Mouse (Mus musculus): ENCODE results near the gene Tnfrsf21.

The Tnfrsf21 gene

DNA sequence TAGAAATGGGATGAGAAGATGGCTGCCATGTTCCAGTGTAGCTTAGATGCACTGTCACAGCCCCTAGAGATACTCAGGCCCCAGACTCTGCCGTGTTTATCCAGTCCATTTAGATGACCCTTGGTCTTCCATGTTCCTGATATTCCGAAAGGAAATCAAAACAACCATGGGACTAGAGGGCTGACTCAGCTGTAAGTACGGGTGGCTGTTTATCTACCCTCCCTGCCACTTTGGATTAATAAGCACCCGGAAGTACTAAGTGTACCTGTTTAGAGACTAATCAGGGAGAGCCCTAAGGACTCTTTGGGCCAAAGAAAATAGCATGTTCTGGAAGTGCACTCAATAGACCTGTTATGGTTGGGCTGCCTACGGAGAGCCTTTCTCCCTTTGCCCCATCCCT is 64.9 kb downstream of the Tnfrsf21 start:
- DNase-seq: no peak

DNA sequence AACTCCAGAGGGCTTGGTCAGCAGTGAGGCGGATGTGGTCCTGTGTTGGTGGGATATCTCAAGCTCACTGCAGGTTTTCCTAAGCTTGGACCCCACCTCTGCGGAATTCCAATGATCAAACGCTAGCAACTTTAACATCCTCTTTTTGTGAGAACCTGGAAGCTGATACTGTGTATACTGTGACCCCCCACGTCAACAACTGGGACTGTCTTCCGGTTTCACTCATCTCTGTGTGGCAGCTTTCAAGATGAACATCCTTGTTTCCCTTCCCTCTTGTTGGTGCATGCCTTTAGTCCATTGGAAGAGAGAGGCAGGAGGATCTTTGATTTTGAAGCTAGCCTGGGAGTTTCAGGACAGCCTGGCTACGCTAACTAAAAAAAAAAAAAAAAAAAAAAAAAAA is 73.1 kb downstream of the Tnfrsf21 start:
- DNase-seq: no peak

DNA sequence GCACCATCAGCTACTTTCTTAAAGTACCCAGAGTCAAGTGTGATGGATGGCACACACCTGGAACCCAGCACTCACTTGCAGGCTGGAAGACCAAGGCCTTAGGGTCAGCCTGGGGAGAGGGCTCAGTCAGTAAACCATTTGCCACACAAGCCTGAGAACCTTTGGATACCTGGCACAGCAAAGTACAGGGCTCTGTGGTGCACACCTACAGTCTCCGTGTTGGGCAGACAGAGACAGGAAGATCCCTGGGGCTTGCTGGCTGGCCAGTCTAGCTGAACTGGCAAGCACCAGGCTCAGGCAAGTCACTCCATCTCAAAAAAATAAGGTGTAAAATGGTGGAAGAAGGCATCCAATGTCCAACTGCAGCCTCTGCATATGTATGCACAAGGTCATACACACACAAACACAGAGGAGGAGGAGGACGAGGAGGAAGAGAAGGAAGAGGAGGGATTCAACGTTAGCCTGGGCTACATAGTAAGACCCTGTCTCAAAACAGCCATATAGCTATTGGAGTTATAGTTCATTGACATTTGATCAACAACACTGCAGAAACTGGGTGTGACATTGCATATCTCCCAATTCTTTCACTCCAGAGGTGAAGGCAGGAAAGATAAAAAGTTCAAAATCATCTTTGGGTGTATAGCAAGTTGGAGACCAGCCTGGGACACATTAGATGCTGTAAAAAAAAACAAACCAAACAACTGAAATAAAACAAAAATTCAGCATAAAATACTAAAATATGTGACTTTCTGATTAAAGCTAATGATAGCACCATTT is 74.8 kb downstream of the Tnfrsf21 start:
- DNase-seq: no peak

DNA sequence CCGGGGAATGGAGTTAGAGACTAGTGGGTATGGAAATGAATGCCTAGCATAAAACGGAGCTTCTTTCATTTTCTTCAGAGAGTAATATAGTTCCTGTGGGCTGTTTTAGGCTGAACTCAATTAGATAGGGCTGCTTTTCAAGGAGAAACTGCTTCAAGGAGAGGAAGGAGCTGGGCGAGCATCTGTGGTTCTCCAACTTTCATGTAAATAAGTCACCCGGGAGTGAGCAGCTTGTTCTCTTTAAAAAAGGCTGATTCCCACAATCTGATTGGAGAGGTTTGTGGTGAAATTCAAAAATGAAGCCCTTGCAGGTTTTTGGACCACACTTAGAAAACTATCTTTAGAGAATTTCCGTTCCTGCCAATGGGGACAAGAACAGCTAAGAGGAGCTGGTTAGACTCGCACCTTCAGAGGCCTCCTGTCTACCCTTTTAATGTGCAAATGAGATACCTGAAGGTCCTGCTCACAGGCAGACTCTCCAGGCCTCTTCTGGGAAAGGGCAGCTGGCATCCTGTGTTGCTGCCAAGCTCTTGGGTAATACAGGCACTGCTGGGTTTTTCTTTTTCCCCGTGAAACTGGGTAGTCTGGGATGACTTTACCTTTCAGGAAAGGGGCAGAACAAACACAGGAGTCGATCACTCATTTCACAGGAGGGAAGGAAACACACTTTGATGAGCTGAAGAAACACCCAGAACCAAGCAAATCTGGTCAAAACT is 76.1 kb downstream of the Tnfrsf21 start:
- no peak for DNase-seq

DNA sequence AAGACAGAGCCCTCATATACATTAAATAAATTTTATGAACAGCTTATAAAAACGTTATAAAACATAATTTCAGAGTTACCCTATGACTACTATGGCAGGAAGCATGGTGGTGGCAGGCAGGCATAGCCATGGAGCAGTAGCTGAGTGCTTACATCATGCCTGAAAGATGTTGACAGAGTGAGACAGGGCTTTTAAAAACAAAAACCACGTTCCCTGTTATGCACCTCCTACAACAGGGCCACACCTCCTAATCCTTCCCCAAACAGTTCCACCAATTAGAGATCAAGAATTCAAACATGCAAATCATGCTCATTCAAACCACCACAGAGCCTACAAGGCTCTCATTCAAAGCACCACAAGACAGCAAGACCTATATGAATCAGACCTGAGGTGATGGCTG is 77.9 kb downstream of the Tnfrsf21 start:
- no peak for DNase-seq

DNA sequence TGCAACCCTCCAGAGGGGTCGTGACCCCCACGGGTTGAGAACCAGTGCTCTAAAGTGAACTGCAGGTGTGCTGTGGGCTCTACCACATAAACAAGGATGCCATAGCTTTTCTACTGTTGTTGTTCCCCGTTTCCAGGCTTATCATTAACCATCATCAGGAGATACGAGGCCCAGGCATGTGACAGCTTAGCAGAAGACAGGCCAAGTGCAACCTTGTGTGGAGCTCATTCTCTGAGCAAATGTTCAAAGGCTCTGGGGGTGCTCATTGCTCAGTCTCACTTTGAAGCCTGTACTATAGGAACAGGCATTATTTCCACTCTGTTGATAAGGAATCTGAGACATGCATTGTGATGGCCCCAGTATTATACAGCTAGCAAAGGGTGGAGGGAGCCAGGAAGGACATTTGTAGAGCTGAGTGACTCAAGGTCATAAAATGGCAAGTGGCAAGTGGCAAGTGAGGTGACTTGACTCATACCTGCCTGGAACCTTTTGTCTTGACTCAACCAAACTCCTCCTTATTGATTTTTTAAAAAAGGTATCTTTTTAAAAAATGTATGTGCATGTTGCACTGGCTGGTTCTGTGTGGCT is 80.8 kb downstream of the Tnfrsf21 start:
- no peak for DNase-seq

DNA sequence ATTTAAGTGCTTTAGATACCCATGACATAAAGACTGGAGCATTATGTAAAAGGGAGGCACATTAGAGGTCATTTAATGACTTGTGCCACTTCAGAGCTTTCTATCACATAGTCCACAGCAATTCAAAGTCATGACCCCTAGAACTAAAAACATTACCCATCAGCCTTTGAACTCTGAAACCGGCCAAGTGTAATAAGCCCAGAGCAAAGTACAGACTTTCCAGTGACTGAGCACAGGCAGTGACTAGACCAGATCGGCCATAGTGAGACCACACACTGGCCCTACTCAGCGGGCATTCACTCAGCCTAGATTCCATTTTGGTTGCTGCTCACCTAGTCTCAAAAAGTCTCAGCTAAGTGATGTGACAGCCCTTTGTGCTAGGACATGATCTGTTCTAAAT is 89.8 kb downstream of the Tnfrsf21 start:
- no peak for DNase-seq

DNA sequence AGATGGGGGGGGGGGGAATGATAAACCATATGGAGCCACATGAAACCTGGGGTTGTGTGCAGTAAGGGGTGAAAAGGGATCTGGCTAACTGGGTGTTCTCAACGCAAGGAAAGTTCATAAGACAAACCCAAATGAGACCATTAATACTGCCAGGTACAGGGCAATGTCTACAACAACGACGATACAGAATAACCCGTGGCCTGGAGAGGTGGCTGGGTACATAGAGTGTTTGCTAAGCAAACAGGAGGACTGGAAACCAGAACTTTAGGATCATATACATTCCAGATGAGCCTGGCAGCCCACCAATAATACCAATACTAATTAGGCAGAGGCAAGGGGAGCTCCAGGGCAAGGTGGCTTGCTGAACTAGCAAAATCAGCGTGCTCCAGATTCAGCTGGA is 91.0 kb downstream of the Tnfrsf21 start:
- DNase-seq: no peak

DNA sequence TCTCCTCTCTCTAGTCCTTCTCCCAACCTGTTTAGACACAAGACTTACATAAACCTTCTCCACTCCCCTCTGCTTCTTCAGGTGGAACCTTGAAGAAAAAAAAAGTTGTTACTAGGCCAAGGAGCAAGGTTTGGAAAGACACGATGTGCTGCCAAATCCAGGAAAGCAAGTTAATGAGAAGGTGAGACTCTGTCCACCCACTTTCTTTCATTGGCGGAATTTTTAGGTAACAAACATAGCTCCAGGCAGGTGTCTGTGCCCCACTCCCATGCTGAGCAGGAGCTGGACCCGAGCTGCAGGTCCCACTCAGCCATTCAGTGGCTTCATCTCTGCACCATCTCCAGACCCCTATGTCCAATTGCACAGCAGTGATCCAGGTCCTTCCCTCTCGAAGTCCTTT is 93.1 kb downstream of the Tnfrsf21 start:
- no peak for DNase-seq

DNA sequence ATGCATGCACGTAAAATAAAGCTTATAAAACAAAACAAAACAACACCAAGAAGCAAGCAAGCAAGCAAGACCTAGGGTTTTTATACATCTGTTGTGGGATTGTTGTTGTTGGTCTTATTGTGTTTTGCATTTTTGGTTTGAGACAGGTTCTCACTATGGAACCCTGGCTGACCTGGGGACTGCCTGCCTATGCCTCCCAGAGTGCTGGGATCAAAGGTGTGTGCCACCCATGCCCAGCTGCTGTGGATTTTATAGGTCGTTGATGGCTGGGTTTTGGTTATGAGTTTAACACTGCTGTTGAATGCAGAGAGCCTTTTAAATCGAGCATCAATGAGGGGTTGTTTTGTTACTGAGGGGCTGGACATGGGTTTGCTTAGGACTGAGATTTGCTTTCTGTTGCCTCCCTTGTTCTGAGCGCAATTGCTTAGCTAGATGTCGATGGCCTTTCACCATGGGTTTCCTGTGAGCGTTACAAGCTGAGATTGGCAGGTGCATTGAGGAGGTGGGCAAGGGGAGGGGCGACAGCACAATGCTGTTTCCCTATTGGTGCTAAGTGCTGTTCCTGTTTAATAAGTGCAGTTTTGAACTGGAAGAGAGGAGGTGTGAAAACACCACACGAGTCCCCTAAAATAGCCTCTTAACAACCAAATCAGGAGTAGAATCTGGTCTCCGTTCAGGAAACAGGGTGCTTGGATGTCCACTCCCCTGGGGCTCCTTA is 94.0 kb downstream of the Tnfrsf21 start:
- no peak for DNase-seq

DNA sequence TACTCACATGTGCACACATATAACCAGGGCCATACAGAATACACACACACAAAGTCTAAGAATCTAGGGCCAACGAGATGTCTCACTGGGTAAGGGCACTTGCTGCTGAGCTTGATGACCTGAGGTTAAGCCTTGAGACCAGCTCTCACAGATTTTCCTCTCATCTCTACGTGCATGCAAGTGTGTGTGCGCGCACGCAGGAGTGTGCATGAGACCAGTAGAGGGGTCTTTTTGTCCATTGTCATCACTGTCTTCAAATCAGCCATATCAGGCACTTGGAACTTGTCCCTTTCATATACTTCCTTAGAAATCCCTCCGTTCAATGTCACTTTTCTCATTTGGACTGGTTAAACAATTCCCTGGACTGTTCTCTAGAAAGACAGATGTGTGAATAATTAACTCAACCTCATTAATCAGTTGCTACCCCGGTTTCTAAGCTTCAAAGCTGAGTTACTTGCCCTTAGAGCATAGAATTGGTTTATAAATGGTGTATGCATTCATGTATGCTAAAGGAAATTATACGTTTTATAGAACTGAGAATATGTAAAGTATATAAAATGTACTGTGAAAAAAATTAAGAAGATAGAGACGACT is 97.1 kb downstream of the Tnfrsf21 start:
- DNase-seq: no peak

DNA sequence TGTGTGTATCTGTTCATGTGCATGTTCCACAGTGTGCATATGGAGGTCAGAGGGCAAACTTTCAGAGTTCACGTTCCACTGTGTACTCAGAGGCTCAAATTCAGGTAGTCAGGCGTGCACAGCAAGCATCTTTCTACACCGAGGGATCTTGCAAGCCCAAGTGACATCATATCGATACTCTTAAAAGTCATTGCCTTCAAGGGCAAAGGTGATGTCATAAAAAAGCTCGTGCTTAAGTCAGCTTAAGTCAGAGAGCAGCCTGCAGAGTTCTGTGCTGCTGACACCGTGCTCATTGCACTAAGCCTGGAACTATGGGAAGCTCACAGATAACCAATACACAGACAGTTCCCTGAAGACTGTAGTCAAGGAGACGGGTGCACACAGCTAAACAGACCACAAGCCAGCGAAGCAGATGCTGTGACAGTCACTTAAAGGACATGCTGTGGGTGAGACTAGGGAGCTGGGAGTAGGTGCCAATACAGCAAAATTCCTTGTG is 97.8 kb downstream of the Tnfrsf21 start:
- peak; percentile 35 to 43 for DNase-seq

DNA sequence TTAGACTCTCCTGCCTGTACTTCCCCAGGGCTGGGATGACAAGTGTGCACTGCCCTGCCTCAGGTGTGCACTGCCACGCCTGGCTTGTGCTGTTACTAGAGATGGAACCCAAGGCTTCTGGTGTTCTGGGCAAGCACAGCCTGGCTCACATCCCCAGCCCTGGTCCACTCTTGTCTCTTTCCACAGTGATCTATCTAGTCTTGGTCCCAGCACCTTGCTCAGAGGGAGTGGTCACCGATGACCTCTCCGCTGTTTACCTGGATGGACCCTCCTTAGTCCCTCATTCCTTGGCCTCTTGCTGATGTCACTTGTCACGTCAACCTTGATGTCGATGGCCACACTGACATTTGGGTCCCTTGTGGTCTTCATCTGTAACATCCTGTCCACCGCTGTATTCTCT is 98.6 kb downstream of the Tnfrsf21 start:
- no peak for DNase-seq

DNA sequence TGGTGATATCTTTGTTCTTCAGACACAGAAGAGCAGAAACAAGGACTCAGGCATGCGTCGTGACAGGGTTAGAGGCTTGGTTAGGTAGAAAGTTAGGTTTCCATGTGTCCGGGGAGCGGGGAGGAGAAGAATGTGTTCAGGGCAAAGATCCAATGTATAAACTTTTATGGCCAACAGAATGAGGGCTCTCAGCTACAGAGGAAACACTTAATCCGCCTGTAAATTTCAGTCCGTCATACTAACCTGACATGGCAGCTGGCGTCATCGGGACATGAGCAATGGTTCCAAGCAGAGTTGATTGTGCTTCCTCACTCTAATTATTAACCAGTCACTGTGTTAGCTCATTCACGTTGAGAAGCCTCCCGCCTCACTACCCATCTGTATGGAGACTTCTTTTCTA is 100.4 kb downstream of the Tnfrsf21 start:
- peak; percentile 16 to 20 for DNase-seq

DNA sequence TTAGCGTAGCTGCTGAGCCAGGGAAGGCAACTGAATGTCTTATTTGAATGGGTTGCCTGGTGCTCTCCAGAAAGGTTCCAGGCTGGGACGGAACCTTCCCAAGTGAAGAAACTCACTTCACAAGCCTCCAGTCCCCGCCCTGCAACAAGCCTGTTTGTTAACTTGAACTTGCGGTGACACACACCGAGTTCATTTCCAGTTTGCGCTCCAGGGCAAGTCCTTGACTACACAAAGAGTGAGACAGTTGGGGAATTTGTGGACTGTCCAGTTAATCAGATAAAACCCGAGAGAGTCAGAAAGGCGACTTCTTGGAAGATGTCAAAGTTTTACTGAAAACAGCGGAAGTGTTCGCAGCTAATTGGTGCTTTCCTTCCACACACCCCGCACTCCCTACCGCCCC is 103.1 kb downstream of the Tnfrsf21 start:
- DNase-seq: no peak

DNA sequence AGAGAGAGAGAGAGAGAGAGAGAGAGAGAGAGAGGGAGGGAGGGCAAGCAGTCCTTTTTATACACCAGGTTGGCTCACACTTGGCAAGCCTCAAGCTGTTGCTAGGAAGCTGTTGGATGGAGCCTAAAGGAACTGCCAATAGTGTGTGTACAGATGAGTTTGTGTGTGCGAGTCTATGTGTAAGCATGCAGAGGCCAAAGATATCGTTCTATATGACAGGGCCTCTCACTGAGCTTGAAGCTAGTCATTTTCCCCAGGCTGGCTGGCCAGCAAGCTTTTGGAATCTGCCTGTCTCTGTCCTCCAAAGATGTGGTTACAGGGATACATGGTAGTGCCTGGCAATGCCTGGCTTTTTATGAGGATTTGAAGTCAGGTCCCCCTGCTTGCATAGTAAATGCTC is 104.7 kb downstream of the Tnfrsf21 start:
- DNase-seq: no peak

DNA sequence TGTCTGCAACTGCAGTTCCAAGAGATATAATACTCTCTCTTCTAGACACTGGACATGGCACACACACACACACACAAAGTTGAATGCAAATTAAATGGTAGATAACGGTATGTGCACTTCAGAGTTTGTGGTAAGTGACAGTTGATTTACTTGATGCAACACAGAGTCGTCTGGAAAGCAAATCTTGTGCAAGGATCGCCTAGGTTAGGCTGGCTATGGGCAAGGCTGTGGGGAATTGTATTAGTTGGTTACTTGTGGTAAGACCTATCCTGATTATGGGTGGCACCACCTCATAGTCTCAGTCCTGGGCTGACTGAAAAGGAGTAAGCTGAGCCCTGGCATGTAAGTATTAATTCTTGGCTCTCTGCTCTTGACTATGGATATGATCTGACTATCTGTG is 112.0 kb downstream of the Tnfrsf21 start:
- no peak for DNase-seq

DNA sequence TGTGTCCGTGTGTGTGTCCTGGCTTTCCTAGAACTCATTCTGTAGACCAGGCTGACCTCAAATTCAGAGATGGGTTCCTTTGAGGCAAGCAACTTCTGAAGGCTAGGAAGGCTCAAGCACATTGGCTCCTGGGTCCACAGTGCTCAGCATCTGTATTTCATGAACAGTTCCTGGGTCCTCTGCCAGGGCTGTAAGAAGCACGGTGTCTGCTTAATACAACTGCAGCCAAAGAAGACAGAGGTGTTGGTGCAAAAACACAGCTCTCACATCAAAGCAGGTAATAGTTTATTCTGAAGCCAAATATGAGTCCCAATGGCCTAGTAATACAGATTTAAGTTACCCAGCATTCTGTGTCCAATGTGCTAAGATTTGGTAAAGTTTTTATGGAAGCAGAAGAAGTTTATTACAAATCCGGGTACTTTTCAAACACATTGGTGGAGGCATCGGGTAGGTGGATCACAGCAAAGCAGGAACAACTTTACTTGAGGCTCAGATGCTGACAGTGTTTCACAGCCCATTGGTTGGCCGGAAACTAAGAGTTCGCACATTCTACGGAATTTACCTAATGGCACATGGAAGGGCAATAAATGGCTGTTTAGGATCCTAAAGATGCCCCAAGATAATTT is 112.7 kb downstream of the Tnfrsf21 start:
- no peak for DNase-seq

DNA sequence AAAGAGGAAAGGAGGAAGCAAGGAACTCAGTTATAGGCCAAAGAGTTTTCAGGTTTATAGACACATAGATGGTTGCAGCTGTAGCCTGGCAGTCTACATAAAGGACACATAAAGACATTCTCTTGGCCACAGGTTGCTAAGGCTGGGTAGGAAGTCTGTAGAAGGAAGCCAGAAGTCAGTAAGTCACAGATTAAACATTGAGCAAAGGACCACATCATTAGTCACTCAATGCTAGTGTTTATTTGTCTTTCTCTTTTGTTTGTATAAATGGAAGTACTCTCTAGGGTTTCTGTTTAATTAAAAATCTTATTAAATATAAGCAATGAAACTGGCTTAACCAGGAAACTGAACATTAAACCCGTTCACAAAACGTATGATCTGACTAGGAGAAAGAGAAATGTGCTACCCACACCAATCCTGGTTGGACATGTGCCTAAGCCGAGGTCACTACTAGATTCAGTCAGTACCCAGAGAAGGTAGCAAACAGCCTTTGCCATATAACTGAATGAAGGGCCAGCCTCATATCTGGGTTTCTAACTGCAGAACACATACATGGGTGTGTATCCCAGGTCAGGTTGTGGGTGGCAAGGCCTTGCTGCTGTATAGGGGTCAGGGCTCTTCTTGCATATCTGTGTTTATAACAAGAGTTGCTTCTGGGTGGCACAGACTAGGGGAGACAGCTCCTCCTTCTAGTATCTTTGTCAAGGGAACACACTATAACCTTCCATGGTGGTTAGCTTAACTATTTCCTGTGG is 113.9 kb downstream of the Tnfrsf21 start:
- no peak for DNase-seq

DNA sequence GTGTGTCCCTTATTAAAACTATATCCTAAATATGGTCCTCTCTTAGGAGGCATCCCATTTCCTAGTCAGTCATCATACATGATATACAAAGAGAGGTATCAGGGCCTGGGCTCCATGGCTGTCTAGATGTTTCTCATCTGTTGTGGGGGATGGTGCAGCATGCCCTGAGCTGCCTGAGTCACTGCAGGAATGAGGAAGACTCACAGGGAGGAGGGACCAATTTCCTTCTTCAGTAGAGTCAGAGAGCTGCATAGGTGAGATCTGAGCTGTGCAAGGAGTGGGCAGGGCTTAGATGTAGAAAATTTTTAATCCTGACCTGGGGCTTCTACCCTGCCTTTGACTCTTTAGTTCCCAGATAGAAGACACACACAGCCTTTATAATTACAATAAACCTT is 114.5 kb downstream of the Tnfrsf21 start:
- no peak for DNase-seq

DNA sequence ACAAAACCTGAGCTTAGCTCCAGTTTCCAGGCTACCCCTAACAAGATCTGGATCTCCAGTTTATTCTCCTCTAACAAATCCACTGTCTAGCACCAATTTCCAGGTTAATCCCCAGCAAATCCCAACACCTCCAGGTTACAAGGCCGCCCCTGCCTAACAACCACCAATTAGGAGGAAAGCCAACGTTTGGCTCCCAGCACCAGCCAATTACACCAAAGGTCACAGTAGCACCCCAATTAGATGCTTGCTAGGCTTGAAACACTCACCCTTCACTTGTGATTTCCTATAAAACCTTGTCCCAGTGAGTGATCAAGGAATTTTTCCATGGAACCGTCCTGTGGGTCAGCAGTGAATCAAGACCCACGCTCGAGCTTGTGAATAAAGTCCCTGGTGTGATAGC is 116.1 kb downstream of the Tnfrsf21 start:
- DNase-seq: no peak

DNA sequence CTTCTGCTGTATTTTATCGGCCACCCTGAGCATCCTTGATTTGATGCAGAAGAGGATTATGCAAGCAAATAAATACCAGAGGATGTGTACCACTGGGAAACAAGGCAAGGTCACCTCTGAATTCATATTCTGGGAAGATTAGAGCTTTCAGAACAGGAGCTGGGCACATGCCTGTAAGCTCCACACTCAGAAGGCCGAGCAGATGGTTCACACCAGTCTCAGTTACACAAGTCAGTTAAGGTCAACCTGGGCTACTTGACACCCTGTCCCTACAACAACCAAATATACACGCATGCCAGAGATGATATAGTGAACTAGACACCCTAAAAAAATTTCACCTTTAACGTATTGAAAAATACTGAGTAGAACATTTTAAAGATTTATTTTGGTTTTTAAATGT is 116.8 kb downstream of the Tnfrsf21 start:
- DNase-seq: peak; percentile 16 to 32
